Mouse (Mus musculus) A20 (cell line): ENCODE data around the gene Med26.
A peak's percentile ranks its signal among the peaks of the same experiment; 100 is the strongest.

ENCODE experiments used
- DNase-seq: peaks from one replicate; pipeline ENCODE4 v3.0.0-alpha.2; 2011; ENCODE audit warnings: low read depth, low spot score

Gene Med26

GRCm38 (mm10) chr8:72548644-72549313, 709 bp upstream of the Med26 start:
- DNase-seq = peak; percentile 63

DNA sequence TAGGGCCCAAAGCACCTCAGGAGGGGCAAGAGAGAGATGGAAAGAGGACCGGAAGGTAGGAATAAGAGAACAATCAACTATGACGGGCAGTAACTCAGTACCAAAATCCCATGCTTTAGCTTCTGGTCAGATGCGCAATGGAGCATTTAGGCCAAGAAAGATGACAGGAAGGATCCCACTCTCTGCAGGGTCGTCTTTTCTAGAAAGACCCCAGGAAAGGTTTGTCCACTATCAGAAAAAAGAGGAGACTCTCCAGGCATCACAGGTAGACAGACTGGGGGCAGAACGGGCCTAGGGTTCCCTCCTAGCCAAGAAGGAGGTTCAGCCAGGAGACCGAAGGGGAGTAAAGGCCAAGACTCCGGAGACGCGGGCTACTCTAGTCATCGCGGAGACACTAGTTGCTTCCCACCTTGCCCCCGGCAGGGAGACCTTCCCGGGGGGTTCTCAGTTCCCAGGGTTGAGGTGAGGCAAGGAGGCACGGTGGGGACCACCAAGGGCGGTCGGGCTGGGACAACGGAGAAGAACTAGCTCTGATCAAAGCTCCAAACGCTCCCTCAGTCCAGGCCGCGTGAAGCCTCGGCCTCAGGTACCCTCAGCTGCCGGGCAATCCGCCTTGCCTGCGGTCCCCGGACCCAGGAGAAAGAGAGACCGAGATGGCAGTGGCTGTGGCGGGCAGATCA, 808 bp downstream of the Med26 start:
- DNase-seq = peak; percentile 48

GRCm38 (mm10) chr8:72539234-72539633, 8.8 kb downstream of the Med26 start:
- peak; percentile 58 for DNase-seq

GRCm38 (mm10) chr8:72534888-72535287, 13.2 kb downstream of the Med26 start:
- DNase-seq = no peak

DNA sequence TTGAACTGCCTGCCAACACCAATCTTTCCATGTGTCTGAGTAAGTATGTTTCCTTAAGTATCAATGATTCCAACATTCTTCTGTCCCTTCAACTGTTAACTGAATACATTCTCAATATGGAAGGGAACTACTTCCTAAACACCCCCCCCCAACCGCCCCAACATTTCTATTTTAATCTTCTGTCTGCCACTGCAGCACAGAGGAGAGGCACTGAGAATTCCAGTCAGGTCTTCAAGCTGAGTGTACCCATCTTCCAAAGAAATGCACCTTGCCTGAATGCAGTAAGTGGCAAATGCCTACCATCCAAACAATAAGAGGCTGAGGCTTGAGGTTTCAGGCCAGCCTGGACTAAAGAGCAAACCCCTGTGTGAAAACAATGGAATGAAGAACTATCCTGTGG, 16.0 kb downstream of the Med26 start:
- DNase-seq = no peak

GRCm38 (mm10) chr8:72521888-72522287, 26.2 kb downstream of the Med26 start:
- DNase-seq = peak; percentile 11

GRCm38 (mm10) chr8:72517421-72517988, 30.6 kb downstream of the Med26 start:
- no peak for DNase-seq

GRCm38 (mm10) chr8:72513158-72513557, 34.9 kb downstream of the Med26 start:
- DNase-seq = no peak

- no peak for DNase-seq
Measured at GRCm38 (mm10) chr8:72512648-72513047, 35.4 kb downstream of the Med26 start.

- no peak for DNase-seq
Measured at GRCm38 (mm10) chr8:72507505-72507904, 40.6 kb downstream of the Med26 start.

DNA sequence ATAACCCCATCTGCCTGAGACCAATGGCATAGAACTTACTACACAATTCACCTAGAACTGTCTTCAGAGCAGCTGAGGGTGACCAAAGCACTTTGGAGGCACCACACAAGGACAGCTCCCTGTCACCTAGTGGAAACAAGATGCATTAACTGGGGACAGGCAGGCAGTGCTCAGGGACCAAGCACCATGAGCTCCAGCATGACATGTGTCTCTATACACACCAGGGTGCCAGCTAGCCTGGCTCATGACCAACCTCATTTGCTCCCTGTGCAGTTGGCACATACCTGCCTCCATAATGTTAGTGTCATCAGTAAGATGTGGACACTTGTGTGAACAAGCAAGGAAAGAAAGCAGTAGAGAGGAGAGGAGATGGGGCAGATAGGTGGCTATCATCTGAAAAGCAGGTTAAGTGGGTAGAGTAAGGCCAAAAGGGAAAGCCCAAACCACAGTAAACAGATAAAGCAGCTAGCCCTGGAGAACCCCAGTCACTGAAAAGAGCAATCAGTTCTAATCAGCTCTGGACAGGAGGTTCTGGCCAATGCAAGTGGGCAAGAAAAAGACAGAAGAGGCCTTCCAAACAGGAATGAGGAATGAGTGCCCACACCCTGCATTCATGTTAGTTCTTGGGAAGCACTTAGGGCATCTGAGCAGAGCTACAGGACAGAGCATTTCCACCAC, 43.3 kb downstream of the Med26 start:
- DNase-seq = no peak

- no peak for DNase-seq
Measured at GRCm38 (mm10) chr8:72504137-72504536, 43.9 kb downstream of the Med26 start.

- DNase-seq = no peak
Measured at GRCm38 (mm10) chr8:72500521-72500931, 47.5 kb downstream of the Med26 start.

GRCm38 (mm10) chr8:72499521-72500284, 48.4 kb downstream of the Med26 start:
- DNase-seq = no peak

GRCm38 (mm10) chr8:72498527-72498926, 49.5 kb downstream of the Med26 start:
- DNase-seq = no peak

- DNase-seq = no peak
Measured at GRCm38 (mm10) chr8:72497911-72498310, 50.2 kb downstream of the Med26 start.

DNA sequence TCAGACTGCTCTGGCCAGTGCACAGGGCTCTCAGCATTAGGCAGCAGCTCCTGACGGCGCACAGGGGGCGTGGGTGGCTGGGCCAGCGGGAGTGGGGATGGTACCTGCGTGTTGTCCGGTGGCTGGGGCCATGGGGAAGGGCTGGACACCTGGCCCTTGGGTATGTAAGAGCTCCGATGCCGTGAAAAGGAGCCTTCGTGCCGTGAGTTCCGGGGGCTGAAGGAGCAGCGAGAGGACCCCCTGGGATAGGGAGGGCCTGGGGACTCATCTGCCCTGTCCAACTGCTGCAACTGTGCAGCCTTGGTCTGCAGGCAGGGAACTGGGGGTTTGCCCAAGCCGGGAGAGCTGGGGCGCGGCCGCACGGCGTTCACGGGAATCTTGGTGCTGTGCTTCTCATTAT, 51.9 kb downstream of the Med26 start:
- DNase-seq = no peak

DNA sequence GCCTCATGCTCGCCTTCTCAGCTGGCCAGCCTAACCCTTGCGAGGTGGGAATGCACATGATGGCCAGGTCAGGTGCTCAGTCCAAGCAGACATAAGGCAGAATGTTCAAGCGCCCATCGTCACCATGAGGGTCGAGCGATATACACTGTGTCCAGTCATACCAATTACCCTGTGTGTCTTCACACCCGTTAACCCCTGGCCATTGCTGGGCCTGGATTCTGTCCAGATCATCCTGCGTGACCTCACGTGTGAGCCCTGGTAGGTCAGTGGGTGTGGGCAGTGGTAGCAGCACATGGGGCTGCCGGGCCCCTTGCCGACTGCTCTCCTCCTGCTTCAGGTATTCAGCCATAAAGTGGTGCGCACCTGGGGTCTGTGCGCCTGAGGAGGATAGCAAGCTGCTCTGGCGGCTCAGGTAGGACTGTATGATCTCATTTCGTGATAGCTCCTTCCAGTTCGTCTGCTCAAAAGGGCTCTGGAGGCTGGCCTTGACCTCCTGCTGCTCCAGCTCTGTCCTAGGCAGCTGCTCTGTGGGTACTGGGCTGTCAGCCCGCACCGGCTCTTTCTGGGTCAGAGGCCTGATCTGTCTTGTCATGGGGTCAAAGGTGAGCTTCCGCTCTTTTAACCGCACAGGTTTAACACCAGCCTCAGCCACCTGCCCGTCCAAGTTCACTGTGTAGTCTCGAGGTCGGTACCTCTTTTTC, 52.5 kb downstream of the Med26 start:
- no peak for DNase-seq

GRCm38 (mm10) chr8:72493381-72493780, 54.7 kb downstream of the Med26 start:
- no peak for DNase-seq

- DNase-seq = peak; percentile 100
Measured at GRCm38 (mm10) chr8:72492622-72493081, 55.4 kb downstream of the Med26 start.
